Mouse (Mus musculus): ENCODE measurements around the gene Gm3045. TPM values are rescaled to one million over a fixed set of nuclear protein-coding genes. Genes with fewer than 3 reads are reported as not detected.

The Gm3045 gene
- polyA plus RNA-seq, 1 experiment from 2014 or later: not detected

DNA sequence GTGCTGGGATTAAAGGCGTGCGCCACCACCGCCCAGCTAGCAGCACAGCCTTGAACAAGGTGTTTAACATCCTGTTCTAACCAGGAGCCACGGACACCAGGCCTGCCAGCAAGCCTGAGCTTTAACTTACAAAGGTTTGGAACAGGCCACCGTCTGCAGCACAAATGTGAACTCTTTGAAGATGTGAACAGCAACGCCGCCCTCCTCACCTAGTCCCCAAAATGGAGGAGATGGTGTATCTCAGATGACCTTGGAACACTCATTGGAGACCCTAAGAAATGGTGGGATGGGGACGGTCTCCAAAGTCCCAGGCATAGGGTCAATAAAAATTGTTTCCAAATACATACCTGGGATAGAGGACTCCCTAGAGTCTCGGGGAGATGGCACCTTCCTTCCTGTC is 46.3 kb downstream of the Gm3045 start:
- Histone ChIP-seq H3K9ac (no peak overlapping the region), H3K4me2 (replicated peaks) (no peak overlapping the region), H3K27ac (no peak overlapping the region), H3K4me3 (no peak overlapping the region), H3K4me1 (no peaks in the 10 kb centered on the region), H3K9me3 (no peaks in the 10 kb centered on the region), H3K27me3 (replicated peaks) (no peaks in the 10 kb centered on the region), H3K36me3 (no peaks in the 10 kb centered on the region)
- ATAC-seq (ENCODE audit: low FRiP score, low read depth): no peak
- WGBS: 96% methylated on average over 9 of the region's 9 CpGs

DNA sequence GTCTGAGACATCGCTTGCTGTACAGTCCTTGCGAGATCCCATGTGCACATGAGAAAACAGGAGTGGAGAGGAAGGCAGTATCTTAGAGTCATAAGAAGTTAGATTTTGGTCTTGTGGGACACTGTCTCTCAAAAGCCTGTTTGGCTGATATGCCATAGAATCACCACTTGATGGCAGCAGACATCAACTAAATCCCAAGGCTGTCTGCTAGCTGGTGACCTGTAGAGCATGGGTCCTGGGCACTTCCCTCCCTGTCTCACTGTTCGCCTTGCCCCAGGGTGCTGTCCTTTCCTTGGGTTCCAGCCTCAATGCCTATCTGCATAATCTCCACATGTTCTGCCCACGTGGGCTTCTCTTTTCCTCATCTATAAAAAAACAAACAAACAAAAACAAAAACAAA is 49.0 kb downstream of the Gm3045 start:
- no peaks in the 10 kb centered on the region for H3K9me3 ChIP-seq
- ATAC-seq (ENCODE audit: low FRiP score, low read depth): no peak
- no peaks in the 10 kb centered on the region for H3K36me3 ChIP-seq
- no peak overlapping the region for H3K4me3 ChIP-seq
- H3K27ac ChIP-seq: no peak overlapping the region
- no peak overlapping the region for H3K9ac ChIP-seq
- H3K27me3 ChIP-seq (replicated peaks): no peaks in the 10 kb centered on the region
- H3K4me2 ChIP-seq (replicated peaks): no peak overlapping the region
- WGBS: 39% methylated on average over 4 of the region's 4 CpGs
- no peaks in the 10 kb centered on the region for H3K4me1 ChIP-seq

- no peak overlapping the region for H3K4me3 ChIP-seq
- H3K4me1 ChIP-seq: no peaks in the 10 kb centered on the region
- no peaks in the 10 kb centered on the region for H3K36me3 ChIP-seq
- 72% methylated on average over 5 of the region's 5 CpGs for WGBS
- ATAC-seq (ENCODE audit: low FRiP score, low read depth): no peak
- no peaks in the 10 kb centered on the region for H3K9me3 ChIP-seq
- no peak overlapping the region for H3K9ac ChIP-seq
- H3K27me3 ChIP-seq (replicated peaks): no peaks in the 10 kb centered on the region
- H3K4me2 ChIP-seq (replicated peaks): no peak overlapping the region
- no peak overlapping the region for H3K27ac ChIP-seq
These were observed 50.4 kb downstream of the Gm3045 start for GRCm38 (mm10) chr13:56476790-56477189.

DNA sequence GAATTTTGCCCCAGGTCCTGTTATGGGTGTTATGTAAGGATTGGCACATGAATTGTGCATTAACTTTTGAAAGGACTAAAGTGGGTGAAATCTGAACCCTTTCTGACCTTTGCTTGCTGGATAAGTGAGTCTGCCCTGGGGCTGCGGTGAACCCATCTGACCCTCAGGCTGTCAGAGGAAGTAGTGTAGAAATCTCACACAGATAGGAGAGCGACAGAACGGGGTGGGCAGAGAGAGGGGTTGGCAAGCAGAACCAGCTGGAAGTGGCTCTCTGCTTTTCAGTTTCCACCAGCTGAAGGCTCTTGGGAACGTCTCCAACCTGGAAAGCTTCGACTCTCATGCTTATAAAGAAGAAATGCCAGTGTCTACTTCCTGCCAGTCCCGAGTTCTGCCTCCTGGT is 50.9 kb downstream of the Gm3045 start:
- WGBS: 59% methylated on average over 6 of the region's 6 CpGs
- Histone ChIP-seq H3K27ac (no peak overlapping the region), H3K4me3 (no peak overlapping the region), H3K9ac (no peak overlapping the region), H3K27me3 (replicated peaks) (no peaks in the 10 kb centered on the region), H3K4me2 (replicated peaks) (no peak overlapping the region), H3K9me3 (no peaks in the 10 kb centered on the region), H3K4me1 (no peaks in the 10 kb centered on the region), H3K36me3 (no peaks in the 10 kb centered on the region)
- ATAC-seq (ENCODE audit: low FRiP score, low read depth): no peak

DNA sequence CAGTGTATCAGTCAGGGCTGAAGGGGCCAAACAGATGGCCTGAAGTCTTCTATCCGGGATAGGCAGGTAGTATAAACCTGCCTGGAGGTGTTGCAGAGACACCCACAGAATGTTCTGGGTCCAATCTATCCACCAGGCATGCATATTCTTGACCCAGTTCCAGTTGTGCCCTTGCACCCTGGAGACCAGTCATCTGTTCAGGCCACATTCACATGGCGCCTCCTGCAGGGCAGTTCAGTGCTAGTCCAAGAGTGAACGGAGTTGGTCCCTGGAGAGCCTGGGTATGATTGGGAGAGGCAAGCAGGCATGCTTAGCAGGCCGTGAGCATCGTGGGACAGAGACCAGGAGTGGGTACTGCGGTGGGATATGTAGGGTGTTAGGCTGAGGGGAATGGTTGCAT is 51.6 kb downstream of the Gm3045 start:
- H3K27ac ChIP-seq: no peak overlapping the region
- 80% methylated on average over 6 of the region's 6 CpGs for WGBS

GRCm38 (mm10) chr13:56482146-56482545 is 55.8 kb downstream of the Gm3045 start, which contains the start of gene Il9:
TSS of gene Il9 (minus strand) at chr13:56482246.
- H3K4me1 ChIP-seq: no peaks in the 10 kb centered on the region
- WGBS: 87% methylated on average over 3 of the region's 3 CpGs
- no peak within 1 kb of the TSS for H3K4me2 ChIP-seq (replicated peaks)
- H3K27ac ChIP-seq: no peak within 1 kb of the TSS
- no peak within 1 kb of the TSS for H3K4me3 ChIP-seq
- no peak within 1 kb of the TSS for H3K9ac ChIP-seq
- ATAC-seq (ENCODE audit: low FRiP score, low read depth): no peak
- no peaks in the 10 kb centered on the region for H3K36me3 ChIP-seq
- no peaks in the 10 kb centered on the region for H3K27me3 ChIP-seq (replicated peaks)
- no peaks in the 10 kb centered on the region for H3K9me3 ChIP-seq

More for the DNA sequence above, 51.6 kb downstream of the Gm3045 start:
- Histone ChIP-seq H3K4me2 (replicated peaks) (no peak overlapping the region), H3K9me3 (no peaks in the 10 kb centered on the region), H3K27me3 (replicated peaks) (no peaks in the 10 kb centered on the region), H3K9ac (no peak overlapping the region), H3K36me3 (no peaks in the 10 kb centered on the region), H3K4me1 (no peaks in the 10 kb centered on the region), H3K4me3 (no peak overlapping the region)
- ATAC-seq (ENCODE audit: low FRiP score, low read depth): no peak

Other genes starting within 250 kb of the Gm3045 start
- 1.4 TPM in 2 replicates for gene Tifab, start 247.7 kb upstream of the Gm3045 start, polyA plus RNA-seq (2016; fragmentation: Nextera tagmentation; extraction: Ambion mirVana)
- 36.5 and 39.9 TPM in 2 replicates for gene Neurog1, start 174.4 kb upstream of the Gm3045 start, polyA plus RNA-seq (2016; fragmentation: Nextera tagmentation; extraction: Ambion mirVana)
- 38.1 and 42.3 TPM in 2 replicates for gene Cxcl14, start 130.0 kb upstream of the Gm3045 start, polyA plus RNA-seq (2016; fragmentation: Nextera tagmentation; extraction: Ambion mirVana)
- not detected in 2 replicates for gene Slc25a48, start 11.8 kb downstream of the Gm3045 start, polyA plus RNA-seq (2016; fragmentation: Nextera tagmentation; extraction: Ambion mirVana)
- not detected in 2 replicates for gene Il9, start 55.7 kb downstream of the Gm3045 start, polyA plus RNA-seq (2016; fragmentation: Nextera tagmentation; extraction: Ambion mirVana)
- 3.6 and 4.1 TPM in 2 replicates for gene Fbxl21, start 95.9 kb downstream of the Gm3045 start, polyA plus RNA-seq (2016; fragmentation: Nextera tagmentation; extraction: Ambion mirVana)
- gene Lect2, start 121.9 kb downstream of the Gm3045 start, polyA plus RNA-seq (2016; fragmentation: Nextera tagmentation; extraction: Ambion mirVana): not detected in 2 replicates
- gene Tgfbi, start 182.9 kb downstream of the Gm3045 start, polyA plus RNA-seq (2016; fragmentation: Nextera tagmentation; extraction: Ambion mirVana): 38.8 and 39.9 TPM in 2 replicates